Mouse (Mus musculus) liver, embryonic 14.5 days (tissue): ENCODE results near the gene Mlec. TPM values are rescaled to one million over a fixed set of nuclear protein-coding genes. Genes with fewer than 3 reads are reported as not detected.

Experiments
- ATAC-seq: fragments of 200-750 bp; cut with Nextera tagmentation; 2 replicates; pipeline ENCODE4 v1.8.0; 2017; ENCODE audit warnings: moderate number of reproducible peaks, mild to moderate bottlenecking, moderate library complexity; ENCODE audit not compliant: insufficient read depth
- DNase-seq, 3 experiments: peaks; one replicate each; pipeline ENCODE4 v3.0.0-alpha.2; 2012 to 2013; ENCODE audit warnings: low read depth in 3 of 3, low spot score in 3 of 3
- H3K27ac ChIP-seq: fragments of 300-500 bp; sonication (generic); 2 replicates; pipeline ENCODE4 v1.5.1; 2014; ENCODE audit warnings: moderate library complexity, mild to moderate bottlenecking, control low read depth, inconsistent platforms
- H3K27me3 ChIP-seq: fragments of 300-500 bp; sonication (generic); 2 replicates; pipeline ENCODE4 v1.6.1; 2014; ENCODE audit warnings: mild to moderate bottlenecking, low read length, moderate library complexity; ENCODE audit not compliant: control insufficient read depth, insufficient read depth
- H3K36me3 ChIP-seq: fragments of 300-500 bp; sonication (generic); replicated peaks from 2 replicates; pipeline ENCODE4 v1.6.1; 2014; ENCODE audit warnings: low read depth; ENCODE audit not compliant: control insufficient read depth, insufficient read depth
- H3K4me1 ChIP-seq, 2 experiments: fragments of 200-500 bp in 1 of 2; fragments of 300-500 bp in 1 of 2; sonication (generic) in 1 of 2; replicated peaks; 2 replicates each; pipeline ENCODE4 v1.6.1; 2012 to 2014; ENCODE audit warnings: antibody characterized with exemption in 1 of 2, inconsistent platforms in 1 of 2, low read length in 1 of 2; ENCODE audit not compliant: control insufficient read depth in 2 of 2, insufficient read depth in 2 of 2
- H3K4me2 ChIP-seq: fragments of 300-500 bp; sonication (generic); 2 replicates; pipeline ENCODE4 v1.6.1; 2014; ENCODE audit warnings: low read depth, mild to moderate bottlenecking, control low read depth, moderate library complexity
- H3K4me3 ChIP-seq, 2 experiments: fragments of 200-500 bp in 1 of 2; fragments of 300-500 bp in 1 of 2; sonication (generic) in 1 of 2; 2 replicates each; pipeline ENCODE4 v1.5.1; 2012 to 2014; ENCODE audit warnings: low read depth in 2 of 2, low read length in 2 of 2, mild to moderate bottlenecking in 2 of 2, control low read depth in 1 of 2, inconsistent platforms in 1 of 2, moderate library complexity in 1 of 2; ENCODE audit not compliant: insufficient read depth in 1 of 2
- H3K9ac ChIP-seq: fragments of 300-500 bp; sonication (generic); replicated peaks from 2 replicates; pipeline ENCODE4 v1.6.1; 2014; ENCODE audit warnings: mild to moderate bottlenecking, control low read depth, moderate library complexity
- H3K9me3 ChIP-seq: fragments of 300-500 bp; sonication (generic); 2 replicates; pipeline ENCODE4 v1.6.1; 2016; ENCODE audit warnings: low read length, mixed read lengths; ENCODE audit not compliant: control insufficient read depth
- CTCF ChIP-seq: IDR thresholded peaks from 2 replicates; pipeline ENCODE4 v1.5.1; 2016; ENCODE audit warnings: antibody characterized with exemption, low read depth, control low read depth
- EP300 ChIP-seq: IDR thresholded peaks from 2 replicates; pipeline ENCODE4 v1.6.1; 2016; ENCODE audit warnings: antibody characterized with exemption, low read depth
- WGBS: fragments of 180-500 bp; shearing (Covaris S2); extraction: QIAGEN DNeasy Blood & Tissue Kit; methylation state at CpG from one replicate; pipeline ENCODE4 v1.1.7; 2014; ENCODE audit not compliant: insufficient replicate concordance; 5-methylcytosine and 5-hydroxymethylcytosine counted together
- polyA plus RNA-seq, 2 experiments: library from polyadenylated mRNA; depleted of rRNA in 1 of 2; stranded (reverse) in 1 of 2; unstranded in 1 of 2; fragments of >200 nt; fragmentation: Nextera tagmentation in 1 of 2; extraction: Ambion mirVana in 1 of 2; gene quantifications; 2 replicates each; pipeline versions ENCODE4 v1.2.1 to v1.2.3; 2012 to 2014

Gene Mlec
- polyA plus RNA-seq, 2 experiments = 13.9 to 34.1 TPM

DNA sequence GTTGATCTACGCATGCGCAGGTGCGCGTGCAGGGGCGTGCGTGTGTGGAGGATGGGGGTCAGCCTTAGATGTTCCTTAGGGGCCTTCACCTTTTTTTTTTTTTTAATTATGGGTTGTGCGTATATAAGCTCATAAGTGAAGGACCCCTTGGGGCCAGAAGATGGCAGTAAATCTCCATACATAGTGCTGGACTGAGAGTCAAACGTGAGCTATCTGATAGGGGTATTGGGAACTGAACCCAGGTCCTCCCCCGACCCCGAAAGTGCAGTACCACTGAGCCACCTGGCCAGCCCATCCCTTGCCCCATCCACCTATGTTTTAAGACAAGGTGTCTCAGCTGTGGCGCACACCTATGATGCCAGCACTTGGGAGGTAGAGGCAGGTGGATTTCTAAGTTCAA lies 21.6 kb upstream of the Mlec start:
- DNase-seq (no peak), ATAC-seq (no peak)
- TF ChIP-seq EP300 (no peak), CTCF (no peak)
- Histone ChIP-seq H3K4me3 (no peak overlapping the region), H3K9ac (no peak overlapping the region), H3K36me3 (no peaks in the 10 kb centered on the region), H3K4me2 (no peak overlapping the region), H3K27ac (no peak overlapping the region), H3K9me3 (no peaks in the 10 kb centered on the region), H3K27me3 (no peaks in the 10 kb centered on the region), H3K4me1 (no peaks in the 10 kb centered on the region)
- 78% methylated on average over 11 of the region's 11 CpGs for whole genome bisulfite sequencing

DNA sequence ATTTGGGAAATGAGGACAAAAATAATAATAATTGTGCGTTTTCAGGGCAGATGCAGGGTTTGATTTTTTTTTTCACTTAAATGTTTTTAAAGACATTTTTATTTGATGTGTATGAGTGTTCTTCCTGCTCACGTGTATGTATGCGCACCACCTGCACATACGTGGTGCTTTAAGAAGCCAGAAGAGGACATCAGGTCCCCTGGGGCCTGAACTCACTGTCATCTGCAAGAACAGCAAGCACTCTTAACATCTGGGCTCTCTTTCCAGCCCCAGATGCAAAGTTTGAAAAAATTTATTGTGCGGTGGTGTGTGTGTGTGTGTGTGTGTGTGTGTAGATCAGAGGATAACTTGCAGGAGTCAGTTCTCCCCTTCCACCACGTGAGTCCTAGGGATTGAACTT lies 19.9 kb upstream of the Mlec start:
- no peaks in the 10 kb centered on the region for H3K27me3 ChIP-seq
- 70% methylated on average over 6 of the region's 6 CpGs for WGBS
- H3K27ac ChIP-seq = no peak overlapping the region
- H3K36me3 ChIP-seq = no peaks in the 10 kb centered on the region
- no peaks in the 10 kb centered on the region for H3K4me1 ChIP-seq
- ATAC-seq = no peak
- H3K4me2 ChIP-seq = no peak overlapping the region
- TF ChIP-seq CTCF = no peak
- H3K9me3 ChIP-seq = no peaks in the 10 kb centered on the region
- H3K9ac ChIP-seq = no peak overlapping the region
- no peak for DNase-seq
- no peak overlapping the region for H3K4me3 ChIP-seq

DNA sequence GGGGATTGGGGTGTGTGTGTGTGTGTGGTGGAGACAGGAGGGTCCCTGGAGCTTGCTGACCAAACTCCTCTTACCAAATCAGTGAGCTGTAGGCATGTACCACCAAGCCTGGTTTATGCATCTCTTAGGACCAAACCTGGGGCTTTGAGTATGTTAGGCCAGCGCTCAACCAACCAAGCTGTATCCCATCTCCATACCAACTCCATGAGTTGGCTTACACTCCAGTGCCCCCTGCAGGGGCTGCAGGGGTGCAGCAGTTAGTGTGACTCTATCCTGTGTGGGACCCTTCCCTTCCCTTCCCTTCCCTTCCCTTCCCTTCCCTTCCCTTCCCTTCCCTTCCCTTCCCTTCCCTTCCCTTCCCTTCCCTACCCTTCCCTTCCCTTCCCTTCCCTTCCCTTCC lies 16.6 kb upstream of the Mlec start:
- ATAC-seq (no peak), DNase-seq (no peak)
- no peak overlapping the region for H3K4me2 ChIP-seq
- 80% methylated on average over 1 of the region's 1 CpGs for WGBS
- no peaks in the 10 kb centered on the region for H3K9me3 ChIP-seq
- no peaks in the 10 kb centered on the region for H3K36me3 ChIP-seq
- no peak overlapping the region for H3K4me3 ChIP-seq
- no peak overlapping the region for H3K27ac ChIP-seq
- peak; percentile 57 for TF ChIP-seq CTCF
- TF ChIP-seq EP300 = no peak
- H3K27me3 ChIP-seq = no peaks in the 10 kb centered on the region
- no peaks in the 10 kb centered on the region for H3K4me1 ChIP-seq
- H3K9ac ChIP-seq = no peak overlapping the region

DNA sequence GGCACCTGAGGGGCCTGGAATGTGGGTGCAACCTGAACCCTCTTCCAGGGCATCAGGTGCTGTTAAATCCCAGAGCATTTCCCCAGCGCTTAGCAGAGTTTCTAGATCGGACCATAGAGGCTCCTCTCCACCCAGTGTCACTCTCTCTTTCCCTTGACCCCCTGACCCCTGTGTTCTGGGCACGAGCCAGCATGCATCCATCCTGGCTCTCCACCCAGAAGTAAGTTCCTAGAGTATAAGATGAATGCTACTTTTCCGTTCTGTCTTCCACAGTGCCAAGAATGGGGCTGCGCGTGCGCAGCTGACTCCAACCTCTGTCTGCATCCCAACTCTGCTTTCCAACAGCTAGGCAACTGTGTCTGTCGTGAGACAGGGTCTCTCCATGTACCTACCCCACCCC lies 12.2 kb upstream of the Mlec start:
- H3K9ac ChIP-seq = no peak overlapping the region
- ATAC-seq = no peak
- no peak overlapping the region for H3K4me2 ChIP-seq
- no peak for DNase-seq
- no peak overlapping the region for H3K4me3 ChIP-seq
- no peaks in the 10 kb centered on the region for H3K9me3 ChIP-seq
- H3K4me1 ChIP-seq = peaks cover 0 to 14% of the 10 kb centered on the region in 2 experiments; a peak in 2 of 4 replicates
- no peaks in the 10 kb centered on the region for H3K36me3 ChIP-seq
- no peak for TF ChIP-seq EP300
- no peak for TF ChIP-seq CTCF
- 73% methylated on average over 8 of the region's 8 CpGs for WGBS
- H3K27ac ChIP-seq = no peak overlapping the region
- H3K27me3 ChIP-seq = no peaks in the 10 kb centered on the region

DNA sequence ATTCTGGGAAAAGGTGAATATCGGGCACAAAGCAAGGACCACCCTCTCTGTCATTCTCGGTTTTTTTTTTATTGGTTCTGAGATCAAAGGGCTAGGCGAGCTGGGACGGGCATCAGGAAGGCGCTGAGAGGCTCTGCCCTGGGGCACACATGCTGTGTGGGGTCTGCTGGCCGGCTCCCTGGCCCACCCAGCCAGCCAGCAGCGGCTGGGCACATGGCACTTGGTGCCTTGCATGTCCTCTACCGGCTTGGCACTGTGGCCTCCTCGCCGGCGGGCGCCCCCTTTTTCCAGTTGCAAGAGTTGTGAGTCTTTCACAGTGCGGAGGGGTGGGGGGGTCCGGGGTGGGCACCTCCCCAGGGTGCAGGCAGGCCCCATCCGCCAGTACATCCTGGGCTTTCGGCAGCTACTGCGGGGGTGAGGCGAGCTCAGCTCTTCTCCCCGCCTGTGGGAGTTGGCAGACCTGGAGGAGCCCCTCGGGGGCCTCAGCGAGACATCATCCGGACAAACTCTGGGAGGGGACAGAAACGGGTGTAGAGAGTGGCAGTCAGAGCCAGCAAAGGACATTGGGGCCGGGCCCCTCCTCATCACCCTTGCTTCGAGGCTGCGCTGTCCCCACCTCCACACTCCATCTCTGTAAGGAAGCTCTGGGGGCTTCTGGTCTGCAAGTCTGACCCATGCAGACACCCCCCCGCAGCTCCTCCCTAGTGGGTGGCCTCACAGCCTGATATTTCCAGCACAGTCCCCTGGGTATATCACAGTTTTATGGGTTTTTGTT lies 10.8 kb upstream of the Mlec start:
- DNase-seq (no peak), ATAC-seq (no peak)
- Histone ChIP-seq H3K9me3 (no peaks in the 10 kb centered on the region), H3K36me3 (no peaks in the 10 kb centered on the region), H3K4me2 (no peak overlapping the region), H3K27ac (no peak overlapping the region), H3K4me3 (no peak overlapping the region), H3K4me1 (peaks cover 0 to 14% of the 10 kb centered on the region in 2 experiments; a peak in 2 of 4 replicates), H3K27me3 (no peaks in the 10 kb centered on the region), H3K9ac (no peak overlapping the region)
- 55% methylated on average over 27 of the region's 27 CpGs for WGBS
- no peak for TF ChIP-seq CTCF
- no peak for TF ChIP-seq EP300
